Mouse (Mus musculus): Measurements from ENCODE around the gene Rabggta.

The Rabggta gene

DNA sequence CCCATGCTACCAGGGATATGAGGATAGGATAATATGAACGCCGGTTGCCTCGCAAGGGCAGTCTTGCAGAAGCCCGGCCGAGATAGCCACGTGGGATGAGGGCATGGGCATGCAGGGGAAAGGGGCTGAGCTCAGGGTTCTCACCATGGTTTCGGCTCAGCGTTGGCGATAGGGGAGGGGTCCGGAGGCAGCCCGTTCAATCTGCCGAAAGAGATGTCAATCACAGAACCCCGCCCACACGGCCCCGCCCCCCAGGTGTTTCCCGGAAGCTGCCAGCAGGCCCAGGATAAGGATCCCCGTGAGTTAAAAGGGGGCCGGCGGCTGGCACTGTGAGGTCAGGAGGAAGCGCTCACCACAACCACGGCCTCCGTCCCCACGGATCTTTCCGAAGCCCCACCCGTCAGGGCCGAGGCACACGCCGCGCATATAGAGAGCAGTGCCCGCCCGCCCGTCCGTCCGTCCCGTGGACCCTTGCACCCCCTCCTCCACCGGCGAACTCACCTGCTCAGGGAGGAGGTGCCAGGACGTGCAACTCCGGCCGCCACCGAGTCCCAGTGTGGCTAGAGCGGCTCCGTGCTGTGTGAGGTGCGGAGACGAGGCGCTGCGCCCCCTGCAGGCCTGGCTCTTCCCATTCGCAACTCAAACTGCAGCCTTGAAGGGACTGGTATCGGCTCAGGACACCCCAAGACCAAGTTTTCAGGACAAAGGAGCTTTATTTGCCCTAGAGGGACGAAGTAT, at the start of gene Rabggta:
Gene Rabggta (minus strand): TSS at position 564 of the 738 bp plus-strand sequence.
- DNase-seq (ENCODE audit: low spot score in 2 of 2): peak; percentile 88 to 92

DNA sequence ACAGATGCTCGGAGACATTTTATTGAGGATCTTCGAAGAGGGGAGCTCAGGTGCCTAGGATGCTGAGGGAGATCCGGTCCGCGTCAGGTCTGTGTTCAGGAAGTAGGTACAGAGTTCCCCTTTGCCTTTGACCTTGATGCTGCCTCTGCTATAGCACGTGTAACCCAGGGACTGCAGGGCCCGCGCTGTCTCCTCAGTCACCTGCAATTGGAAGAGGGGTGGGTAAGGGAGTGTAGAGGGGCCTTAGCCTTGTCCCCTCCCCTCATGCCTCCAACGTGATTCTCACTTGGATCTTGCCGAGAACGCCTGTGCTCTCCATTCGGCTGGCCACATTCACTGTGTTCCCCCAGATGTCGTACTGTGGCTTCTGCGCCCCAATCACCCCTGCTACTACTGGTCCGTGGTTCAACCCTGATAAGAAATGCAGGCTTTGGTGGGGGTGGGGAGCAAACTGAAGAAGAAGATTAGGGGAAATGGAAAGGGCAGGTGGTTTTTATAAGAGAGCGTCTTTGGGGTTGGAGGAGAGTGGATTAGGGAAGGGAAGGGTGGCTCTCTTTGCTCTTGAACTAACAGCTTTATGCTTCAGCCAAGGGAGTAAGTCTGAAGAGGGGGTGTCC, 47.1 kb upstream of the Rabggta start:
- no peak for DNase-seq (ENCODE audit: low spot score in 2 of 2)

DNA sequence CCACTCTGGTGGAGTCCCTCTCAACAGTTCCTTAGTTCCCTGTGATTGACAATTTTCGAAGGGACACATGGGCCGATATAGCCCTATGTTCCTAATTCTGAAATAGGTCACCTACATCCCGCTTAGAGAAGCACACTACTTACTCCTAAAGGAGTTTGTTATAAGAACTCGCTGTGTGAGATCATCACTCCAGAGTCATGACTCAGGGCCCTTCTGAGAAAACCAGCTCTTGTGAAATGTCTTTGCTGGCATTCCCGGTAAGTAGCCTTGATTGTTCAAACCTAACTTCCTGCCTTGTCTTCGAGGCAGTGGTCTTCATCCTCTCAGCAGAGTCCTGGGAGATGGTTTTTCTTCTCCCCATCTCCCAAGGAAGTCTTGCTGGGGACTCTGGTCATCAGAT, 46.5 kb upstream of the Rabggta start:
- DNase-seq (ENCODE audit: low spot score in 2 of 2): no peak

DNA sequence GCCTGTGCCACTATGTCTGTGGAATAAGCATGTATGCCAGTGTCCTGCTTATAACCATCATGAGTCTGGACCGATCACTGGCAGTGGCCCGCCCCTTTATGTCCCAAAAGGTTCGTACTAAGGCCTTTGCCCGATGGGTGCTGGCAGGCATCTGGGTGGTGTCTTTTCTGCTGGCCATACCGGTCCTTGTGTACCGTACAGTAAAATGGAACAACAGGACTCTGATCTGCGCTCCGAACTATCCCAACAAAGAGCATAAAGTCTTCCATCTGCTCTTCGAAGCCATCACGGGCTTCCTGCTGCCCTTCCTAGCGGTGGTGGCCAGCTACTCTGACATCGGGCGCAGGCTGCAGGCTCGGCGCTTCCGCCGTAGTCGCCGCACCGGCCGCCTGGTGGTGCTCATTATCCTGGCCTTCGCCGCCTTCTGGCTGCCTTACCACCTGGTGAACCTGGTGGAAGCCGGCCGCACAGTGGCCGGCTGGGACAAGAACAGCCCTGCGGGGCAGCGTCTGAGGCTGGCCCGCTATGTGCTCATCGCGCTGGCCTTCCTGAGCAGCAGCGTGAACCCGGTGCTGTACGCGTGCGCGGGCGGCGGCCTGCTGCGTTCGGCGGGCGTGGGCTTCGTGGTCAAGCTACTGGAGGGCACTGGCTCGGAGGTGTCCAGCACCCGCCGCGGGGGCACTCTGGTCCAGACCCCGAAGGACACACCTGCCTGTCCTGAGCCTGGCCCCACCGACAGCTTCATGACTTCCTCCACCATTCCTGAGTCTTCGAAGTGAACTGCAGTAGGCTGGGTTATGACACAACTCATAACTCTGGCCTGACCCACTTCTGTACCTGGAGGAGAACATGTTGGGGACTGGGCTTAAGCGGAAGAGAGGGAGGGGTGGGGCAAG, 45.7 kb upstream of the Rabggta start:
- peak in 1 of 2 experiments; percentile 60 for DNase-seq (ENCODE audit: low spot score in 2 of 2)

DNA sequence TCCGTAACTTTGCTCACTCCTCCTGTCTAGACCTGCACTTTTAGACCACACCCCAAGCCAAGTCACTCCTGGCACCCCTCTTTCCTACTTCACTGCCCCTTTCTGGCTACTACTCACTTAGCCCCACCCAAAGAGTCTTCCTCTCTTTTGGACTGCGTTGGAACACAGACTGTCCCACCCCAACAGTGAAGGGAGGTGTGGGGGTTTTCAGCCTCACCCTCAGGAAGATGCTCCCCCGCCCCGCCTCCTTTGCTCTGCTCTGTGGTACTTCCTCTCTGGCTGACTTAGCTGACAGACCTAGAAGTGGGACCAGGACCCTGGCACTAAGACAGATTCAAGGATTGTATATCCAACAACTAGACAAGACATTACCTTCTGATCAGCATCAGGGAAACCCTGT, 43.6 kb upstream of the Rabggta start, which contains the start of gene Ltb4r1:
Gene Ltb4r1 (plus strand): TSS at position 267 of the 400 bp plus-strand sequence.
- no peak for DNase-seq (ENCODE audit: low spot score in 2 of 2)

DNA sequence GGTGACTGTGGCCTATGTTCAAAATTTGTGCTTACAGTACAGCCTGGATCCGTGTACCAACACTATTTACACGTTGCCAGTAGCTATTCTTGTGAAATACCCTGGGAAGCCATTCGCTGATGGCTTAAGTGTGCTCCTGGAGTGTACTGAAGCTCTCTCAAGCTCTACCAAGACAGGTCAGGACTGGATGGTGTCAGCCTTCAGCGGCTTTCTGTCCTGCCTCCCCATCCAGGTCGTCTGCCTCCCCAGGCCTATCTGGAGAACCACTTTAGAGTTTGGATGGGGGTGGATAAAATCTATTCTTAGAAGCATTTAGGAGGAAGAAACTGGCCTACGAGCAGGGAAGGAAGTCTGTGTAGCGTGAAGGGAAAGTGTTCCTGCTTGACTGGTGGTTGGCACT, 41.1 kb upstream of the Rabggta start:
- no peak for DNase-seq (ENCODE audit: low spot score in 2 of 2)

DNA sequence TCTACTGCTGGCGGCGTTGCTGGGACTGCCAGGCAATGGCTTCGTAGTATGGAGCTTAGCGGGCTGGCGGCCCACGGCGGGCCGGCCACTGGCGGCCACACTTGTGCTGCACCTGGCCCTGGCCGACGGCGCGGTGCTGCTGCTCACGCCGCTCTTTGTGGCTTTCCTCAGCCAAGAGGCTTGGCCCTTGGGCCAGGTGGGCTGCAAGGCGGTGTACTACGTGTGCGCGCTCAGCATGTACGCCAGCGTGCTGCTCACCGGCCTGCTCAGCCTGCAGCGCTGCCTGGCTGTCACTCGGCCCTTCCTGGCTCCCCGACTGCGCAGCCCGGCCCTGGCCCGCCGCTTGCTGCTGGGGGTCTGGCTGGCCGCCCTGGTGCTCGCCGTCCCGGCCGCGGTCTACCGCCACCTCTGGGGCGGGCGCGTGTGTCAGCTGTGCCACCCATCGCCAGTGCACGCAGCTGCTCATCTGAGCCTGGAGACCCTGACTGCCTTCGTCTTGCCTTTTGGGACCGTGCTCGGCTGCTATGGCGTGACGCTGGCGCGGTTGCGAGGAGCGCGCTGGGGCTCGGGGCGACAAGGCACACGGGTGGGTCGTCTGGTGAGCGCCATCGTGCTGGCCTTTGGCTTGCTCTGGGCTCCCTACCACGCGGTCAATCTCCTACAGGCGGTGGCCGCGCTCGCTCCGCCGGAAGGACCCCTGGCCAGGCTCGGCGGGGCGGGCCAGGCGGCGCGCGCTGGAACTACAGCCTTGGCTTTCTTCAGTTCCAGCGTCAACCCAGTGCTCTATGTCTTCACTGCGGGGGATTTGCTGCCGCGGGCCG, 40.1 kb upstream of the Rabggta start:
- DNase-seq (ENCODE audit: low spot score in 2 of 2): peak in 1 of 2 experiments; percentile 51

DNA sequence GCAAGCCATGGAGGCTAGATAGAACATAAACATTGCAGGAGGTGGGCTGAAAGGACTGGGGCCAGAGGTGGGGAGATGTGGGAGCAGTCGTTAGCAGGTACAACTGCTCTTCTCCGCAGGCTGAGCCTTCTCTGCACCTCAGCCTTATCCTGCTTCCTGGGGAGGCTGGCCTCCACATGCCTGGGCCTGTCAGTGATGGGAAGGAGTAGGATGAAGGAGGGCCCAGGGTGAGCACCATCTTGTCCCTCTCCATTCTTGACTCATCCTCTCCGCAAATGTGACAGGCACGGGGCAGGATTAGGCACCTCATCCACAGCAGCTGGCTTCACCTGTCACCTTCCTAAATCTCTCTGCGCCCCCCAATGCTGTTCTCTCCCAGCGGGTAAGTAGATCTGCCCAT, 39.1 kb upstream of the Rabggta start, which contains the start of gene Ltb4r2:
Gene Ltb4r2 (plus strand): TSS at position 266 of the 400 bp plus-strand sequence.
- no peak for DNase-seq (ENCODE audit: low spot score in 2 of 2)

DNA sequence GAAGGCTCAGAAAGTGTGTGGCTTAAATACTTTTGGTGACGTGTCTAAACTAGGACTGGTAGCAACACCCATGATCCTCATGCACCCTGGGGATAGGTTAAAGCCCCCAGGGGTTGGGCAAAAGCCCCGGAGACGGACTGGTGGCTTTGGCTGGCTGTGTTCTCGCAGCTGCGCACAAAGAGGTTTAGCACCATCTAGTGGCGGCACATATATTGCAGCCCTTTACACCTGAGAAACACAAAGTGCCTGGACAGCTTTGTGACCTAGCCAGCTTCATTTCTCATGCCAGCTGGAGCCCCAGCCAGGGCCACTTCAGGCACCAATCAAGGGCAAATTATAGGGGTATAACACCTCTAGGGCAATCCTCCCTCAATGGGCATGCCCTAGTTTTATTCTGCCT, 38.1 kb upstream of the Rabggta start:
- DNase-seq (ENCODE audit: low spot score in 2 of 2): peak; percentile 78 to 88

DNA sequence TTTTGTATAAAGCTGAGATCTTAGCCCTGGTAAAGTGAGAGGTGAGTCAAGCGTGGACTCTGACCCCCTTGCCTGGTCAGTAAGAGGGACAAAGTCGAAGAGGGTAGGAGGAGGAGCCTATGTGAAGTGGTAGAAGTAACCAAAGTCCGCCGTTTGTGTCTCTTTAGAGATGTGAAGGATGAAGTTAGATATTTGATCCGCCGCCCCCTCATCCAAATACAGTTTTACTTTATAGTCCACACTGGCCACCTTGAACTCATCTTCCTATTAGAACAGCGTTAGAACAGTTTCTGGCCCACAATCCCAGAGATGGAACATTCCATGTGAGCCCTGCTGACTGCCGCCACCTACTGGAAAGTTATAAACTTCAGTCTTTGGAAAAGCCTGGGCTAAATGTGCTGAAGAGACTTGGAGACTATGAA, 36.3 kb upstream of the Rabggta start, which contains the start of gene Cideb:
Gene Cideb (minus strand): TSS at position 96 of the 422 bp plus-strand sequence.
- no peak for DNase-seq (ENCODE audit: low spot score in 2 of 2)

DNA sequence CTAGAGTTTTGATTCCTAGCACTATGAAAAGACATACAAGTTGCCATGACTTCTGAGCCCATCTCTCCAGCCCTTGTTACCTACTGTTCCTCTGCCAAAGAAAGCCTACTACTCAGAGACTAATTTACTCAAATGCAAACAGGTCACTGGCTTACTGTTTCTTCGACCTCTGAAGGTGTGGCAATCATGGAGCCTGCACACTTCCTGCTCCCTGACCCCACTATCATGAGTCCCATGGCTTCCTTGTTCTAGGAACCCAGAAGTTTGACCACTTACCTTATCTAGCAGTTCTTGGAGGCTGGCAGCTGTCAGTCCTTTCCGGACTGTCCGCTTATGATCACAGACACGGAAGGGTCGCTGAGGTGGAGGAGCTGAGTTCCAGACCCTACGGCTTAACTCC, 35.5 kb upstream of the Rabggta start:
- no peak for DNase-seq (ENCODE audit: low spot score in 2 of 2)

DNA sequence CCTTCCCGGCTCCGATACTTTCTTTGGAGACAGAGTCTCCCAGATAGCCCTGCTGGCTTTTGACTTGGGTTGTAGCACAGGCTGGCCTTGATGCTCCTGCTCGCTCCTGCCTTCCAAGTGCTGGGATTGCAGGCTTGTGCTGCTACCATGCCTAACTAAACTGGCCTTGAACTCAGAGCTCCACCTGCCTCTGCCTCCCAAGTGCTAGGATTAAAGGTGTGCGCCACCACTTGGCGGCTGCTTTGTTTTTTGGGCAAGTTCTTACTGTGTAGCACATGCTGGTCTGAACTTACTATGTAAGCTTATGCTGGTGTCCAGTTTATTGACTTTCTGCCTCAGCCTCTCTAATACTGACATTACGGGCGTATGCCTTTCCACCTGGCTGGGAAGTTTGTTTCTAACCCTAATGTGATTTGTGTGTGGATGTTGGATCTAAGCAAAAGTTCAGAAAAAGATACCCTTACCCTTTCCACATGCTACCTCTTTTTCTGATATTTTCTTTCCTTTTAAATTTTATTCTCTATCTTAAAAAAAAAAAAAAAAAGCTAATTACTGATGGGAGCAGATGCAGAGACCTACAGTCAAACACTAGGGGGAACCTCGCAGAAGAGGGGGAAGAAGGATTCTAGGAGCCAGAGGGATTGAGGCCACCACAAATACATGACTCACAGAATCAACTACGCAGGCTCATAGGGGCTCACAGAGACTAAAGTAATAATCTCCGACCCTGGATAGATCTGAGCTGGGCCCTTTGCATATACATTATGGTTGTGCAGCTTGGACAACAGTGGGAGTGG, 25.2 kb upstream of the Rabggta start:
- DNase-seq (ENCODE audit: low spot score in 2 of 2): no peak

DNA sequence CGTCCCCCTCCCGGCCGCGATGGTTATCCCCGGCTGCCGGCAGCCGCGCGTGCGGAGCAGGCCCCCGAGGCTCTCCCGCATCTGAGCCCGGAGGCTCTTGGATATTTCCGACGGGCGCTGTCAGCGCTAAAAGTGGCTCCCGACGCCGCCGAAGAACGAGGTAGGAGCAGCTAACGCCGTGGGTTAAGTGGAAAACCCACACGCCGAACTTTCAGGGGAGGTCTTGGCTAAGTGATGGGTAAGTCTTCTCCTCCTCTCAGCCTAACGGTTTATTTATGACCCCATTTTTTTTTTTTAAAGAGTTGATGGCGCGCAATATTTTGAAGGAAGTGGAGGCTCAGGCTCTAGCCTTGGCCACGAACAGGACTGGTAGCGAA, 23.8 kb upstream of the Rabggta start:
- no peak for DNase-seq (ENCODE audit: low spot score in 2 of 2)

DNA sequence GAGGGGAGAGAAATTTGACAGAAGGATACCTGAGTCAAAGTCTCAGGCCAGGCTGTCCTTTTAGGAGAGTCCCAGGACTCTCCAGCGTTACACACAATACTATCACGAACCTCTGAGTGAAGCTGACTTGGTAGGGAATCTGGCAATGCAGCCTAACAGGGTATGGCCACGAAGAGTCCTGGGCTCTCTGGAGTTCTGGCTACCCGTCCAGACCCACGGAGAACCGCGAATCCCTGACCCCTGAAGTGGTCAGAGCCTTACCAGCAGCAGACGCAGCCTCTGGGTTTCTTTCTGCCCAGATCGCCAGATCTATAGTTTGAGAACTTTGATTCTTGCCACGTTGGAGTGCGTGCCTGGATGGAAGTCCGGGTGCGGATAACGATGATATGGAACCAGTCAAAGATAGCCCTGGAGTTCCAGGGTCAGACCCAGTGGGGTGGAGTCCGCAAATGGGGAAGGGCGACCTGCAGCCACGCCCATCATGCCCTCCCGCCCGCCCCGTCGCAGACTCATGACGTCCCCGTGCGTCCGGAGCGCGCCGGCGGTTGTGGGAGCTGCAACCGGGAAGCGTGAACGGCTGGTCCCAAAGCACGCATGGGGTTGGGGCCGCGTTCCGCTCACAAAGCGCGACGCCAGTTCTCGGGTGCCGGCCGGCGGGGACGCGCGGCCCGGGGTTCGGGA, 23.3 kb upstream of the Rabggta start, which contains the start of the genes Dhrs1 and Nop9:
Gene Dhrs1 (minus strand): TSS at position 511 of the 681 bp plus-strand sequence.
Gene Nop9 (plus strand): TSS at position 514 of the 681 bp plus-strand sequence.
- DNase-seq (ENCODE audit: low spot score in 2 of 2): peak; percentile 65 to 87

DNA sequence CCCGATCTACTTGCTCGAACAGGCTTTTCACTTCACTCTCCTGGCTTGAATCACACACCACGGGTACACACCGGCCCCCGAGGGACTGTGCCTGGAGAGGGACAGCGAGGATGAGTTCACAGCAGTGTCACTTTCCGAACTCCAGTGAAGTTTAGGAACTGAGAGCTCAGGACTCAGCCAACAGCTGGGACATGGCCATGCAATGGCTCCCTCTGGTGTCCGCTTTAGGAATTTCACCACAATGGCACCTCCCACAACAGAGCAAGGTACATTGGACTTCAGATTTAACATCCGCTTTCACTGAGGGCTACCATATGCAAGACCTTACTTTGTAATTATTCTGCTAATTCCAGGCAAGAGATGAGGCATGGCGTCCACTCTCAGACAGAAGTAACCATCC, 21.6 kb upstream of the Rabggta start:
- peak; percentile 83 to 90 for DNase-seq (ENCODE audit: low spot score in 2 of 2)

DNA sequence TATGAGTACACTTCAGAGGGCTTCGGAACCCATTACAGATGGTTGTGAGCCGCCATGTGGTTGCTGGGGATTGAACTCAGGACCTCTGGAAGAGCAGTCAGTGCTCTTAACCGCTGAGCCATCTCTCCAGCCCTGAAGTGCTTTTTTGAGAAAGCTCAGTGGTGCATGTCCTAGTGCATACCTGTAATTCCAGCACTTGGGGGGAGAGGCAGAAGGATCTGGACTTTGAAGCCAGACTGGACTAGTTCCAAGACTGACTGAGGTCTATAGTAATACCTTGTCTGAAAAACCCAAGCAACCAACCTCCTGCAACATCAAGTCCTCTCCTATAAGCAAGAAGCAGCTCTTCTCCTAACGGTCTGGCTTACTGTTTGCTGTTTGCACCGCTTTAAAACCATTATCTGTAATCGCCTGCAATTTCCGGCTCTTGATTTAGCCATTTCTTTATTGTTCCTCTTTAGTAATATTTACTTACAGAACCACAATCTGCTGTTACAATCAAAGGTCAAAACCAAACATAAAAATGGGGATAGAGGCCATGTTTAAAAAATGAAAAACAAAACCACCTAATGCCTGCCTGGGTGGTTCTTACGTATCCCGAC, 15.1 kb upstream of the Rabggta start:
- no peak for DNase-seq (ENCODE audit: low spot score in 2 of 2)

DNA sequence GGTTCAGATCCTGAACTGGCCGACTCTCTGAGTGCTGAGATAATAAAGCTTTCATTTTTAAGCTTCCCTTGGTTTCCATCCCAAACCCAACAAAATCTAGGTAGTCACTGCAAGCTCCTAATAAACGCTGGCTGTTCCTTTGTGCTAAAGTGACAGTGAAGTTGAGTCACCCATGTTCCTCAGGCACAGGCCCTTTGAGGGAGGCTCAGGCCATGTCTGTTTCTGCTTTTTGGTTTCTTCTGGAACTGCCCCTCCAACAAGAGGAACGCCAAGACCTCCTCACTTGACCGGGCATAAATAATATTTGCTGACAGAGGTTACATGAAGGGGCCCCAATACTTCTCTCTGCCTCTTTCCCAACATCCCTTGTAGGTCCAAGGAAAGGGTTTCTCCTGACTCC, 13.7 kb upstream of the Rabggta start:
- DNase-seq (ENCODE audit: low spot score in 2 of 2): no peak

DNA sequence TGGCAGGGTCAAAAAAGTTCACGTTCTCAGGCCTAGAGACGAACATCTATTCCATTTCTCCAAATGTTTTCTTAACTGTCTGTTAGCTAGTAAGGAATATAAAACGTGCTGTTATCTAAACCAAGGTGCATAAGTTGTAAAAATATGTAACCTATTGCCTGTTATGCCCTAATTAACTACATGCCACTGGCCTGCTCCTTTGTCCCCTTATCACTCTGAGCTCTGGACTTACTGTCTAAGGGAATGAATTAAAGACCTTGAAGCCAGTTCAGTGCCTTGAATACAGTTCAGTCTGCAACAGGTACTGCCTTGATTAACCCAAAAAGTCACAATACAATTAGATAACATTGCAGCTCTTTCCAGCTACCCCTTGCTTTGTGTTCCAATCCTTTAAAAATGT, 13.3 kb upstream of the Rabggta start:
- no peak for DNase-seq (ENCODE audit: low spot score in 2 of 2)

DNA sequence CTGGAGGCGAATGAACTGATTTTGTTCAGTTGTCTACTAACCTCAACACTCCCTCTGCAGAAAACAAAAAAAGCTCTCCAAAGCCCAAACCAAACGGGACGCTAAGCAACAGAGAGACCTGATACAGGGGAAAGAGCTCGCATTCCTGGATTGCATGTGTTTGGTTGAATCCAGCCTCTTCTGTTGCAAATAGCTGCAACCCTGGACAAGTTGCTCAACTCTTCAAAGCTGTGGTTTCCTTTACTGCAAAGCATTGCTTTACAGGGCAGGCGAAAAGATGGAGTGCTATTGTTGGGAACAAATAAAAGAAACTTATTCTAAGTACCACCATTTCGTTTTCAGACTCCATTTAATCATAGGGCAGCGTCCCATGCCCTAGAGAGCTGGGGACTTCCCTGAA, 12.8 kb upstream of the Rabggta start:
- DNase-seq (ENCODE audit: low spot score in 2 of 2): no peak
